Mouse (Mus musculus) CH12.LX (cell line): ENCODE measurements around the gene Pbrm1.

Experiments used
- CHD1 ChIP-seq: IDR thresholded peaks from 2 replicates; pipeline ENCODE4 v1.6.1; 2012; ENCODE audit warnings: low read depth, low read length, improper control_type of control experiment, inconsistent platforms
- MAX ChIP-seq: IDR thresholded peaks from 2 replicates; pipeline ENCODE4 v1.6.1; 2011; ENCODE audit warnings: low read length, improper control_type of control experiment

DNA sequence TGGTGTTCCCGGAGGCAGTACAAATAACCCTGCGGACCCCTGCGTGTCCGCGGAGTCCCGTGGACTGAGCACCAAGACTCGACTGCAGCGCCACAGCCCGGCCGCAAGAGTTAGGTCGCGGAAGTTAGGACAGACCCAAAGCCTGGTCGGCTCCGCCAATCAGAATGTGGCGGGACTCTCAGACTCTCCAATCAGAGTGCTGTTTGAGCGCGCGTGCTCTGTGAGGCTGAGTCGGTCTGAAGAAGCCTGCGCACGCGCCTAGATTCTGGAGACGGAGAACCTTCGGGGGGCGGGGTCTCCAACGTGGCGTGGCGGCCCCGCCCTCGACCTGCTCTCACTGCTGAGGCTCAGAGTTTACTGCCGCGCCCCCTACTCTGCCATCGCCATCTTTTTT is 109.9 kb downstream of the Pbrm1 start, which contains the start of gene Smim4:
- TF ChIP-seq CHD1 (no peak), MAX (peak; percentile 64)
